Mouse (Mus musculus) C3H10T1/2 (cell line): ENCODE data around the gene Olfr46. TPM values are rescaled to one million over a fixed set of nuclear protein-coding genes. Genes with fewer than 3 reads are reported as not detected.

Source experiments
- polyA plus RNA-seq, 2 experiments: library from polyadenylated mRNA; unstranded; fragments of >200 nt; fragmentation: generic; extraction: Trizol; gene quantifications; one replicate each; pipeline ENCODE4 v1.2.1; 2012; ENCODE audit warnings: missing spikeins in 2 of 2

Gene Olfr46
- polyA plus RNA-seq, result under 1 TPM in 1 of 2 experiments, not detected in 1; under 0.01 TPM

DNA sequence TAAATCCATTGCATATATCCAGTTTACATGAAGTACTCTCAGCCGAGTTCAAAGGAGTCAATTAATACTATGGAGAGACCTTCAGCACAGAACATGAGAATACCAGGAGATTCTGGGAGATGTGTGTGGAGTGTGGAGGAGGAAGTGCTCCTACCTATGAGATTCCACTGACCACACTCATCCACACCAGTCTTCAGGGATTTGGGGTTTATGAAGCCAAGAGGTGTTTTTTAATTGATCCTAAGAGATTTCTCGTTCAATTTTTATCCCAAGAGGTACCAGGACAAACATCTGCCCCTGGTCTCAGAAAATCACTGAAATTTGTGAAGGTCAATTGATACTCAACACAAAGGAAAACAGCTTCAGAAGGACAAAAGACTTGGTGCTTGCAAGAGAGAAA, at the start of gene Olfr46:
Olfr46 (plus strand) TSS at position 301 of the 400 bp plus-strand sequence.

DNA sequence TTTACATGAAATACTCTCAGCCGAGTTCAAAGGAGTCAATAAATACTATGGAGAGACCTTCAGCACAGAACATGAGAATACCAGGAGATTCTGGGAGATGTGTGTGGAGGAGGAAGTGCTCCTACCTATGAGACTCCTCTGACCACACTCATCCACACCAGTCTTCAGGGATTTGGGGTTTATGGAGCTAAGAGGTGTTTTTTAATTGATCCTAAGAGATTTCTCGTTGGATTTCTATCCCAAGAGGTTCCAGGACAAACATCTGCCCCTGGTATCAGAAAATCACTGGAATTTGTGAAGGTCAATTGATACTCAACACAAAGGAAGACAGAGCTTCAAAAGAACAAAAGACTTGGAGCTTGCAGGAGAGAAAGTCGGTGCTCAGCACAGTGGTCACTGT, 33.5 kb upstream of the Olfr46 start, which contains the start of gene Olfr538:
Olfr538 (plus strand) TSS at position 301 of the 400 bp plus-strand sequence.

DNA sequence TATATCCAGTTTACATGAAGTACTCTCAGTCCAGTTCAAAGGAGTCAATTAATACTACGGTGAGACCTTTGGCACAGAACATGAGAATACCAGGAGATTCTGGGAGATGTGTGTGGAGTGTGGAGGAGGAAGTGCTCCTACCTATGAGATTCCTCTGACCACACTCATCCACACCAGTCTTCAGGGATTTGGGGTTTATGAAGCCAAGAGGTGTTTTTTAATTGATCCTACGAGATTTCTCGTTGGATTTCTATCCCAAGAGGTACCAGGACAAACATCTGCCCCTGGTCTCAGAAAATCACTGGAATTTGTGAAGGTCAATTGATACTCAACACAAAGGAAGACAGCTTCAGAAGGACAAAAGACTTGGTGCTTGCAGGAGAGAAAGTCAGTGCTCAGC, 27.6 kb downstream of the Olfr46 start, which contains the start of gene Olfr61:
Olfr61 (plus strand) TSS at position 301 of the 400 bp plus-strand sequence.

DNA sequence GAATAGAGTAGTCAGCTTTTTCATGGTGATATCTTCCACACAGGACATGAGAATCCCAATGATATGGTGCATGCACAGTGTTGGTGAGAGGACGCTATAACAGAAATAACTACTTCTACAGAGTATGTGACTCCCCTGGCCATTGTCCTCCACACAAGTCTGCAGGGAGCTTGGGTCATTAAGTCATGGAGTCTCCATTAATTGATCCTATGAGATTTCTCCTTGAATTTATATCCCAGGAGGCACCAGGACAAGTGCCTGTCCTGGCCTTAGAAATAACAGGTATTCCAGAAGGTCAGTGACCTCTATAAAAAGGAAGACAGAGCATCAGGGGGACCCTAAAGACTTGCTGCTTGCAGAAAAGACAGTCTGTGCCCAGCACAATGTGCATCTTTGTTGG, 45.1 kb downstream of the Olfr46 start, which contains the start of gene Olfr53:
Olfr53 (plus strand) TSS at position 301 of the 400 bp plus-strand sequence.

DNA sequence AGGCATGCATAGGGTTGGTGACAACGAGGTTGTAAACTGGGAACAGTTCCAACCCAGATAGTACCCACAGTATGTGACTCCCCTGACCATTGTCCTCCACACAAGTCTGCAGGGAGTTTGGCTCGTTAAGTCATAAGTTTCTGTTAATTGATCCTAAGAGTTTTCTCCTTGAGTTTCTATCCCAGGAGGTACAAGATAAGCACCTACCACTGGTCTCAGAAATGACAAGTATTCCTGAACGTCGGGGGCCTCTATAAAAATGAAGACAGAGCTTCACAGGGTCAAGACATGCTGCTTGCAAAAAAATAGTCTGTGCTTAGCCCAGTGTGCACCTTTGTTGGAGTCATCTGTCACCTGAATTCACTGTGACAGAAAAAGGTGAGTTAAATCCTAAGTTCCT, 58.6 kb downstream of the Olfr46 start, which contains the start of gene Olfr539:
Olfr539 (plus strand) TSS at position 301 of the 400 bp plus-strand sequence.

Other genes with a start within 250 kb of the Olfr46 start
- gene Olfr60, start 239.6 kb upstream of the Olfr46 start, polyA plus RNA-seq, result not detected
- gene Olfr530, start 224.9 kb upstream of the Olfr46 start, polyA plus RNA-seq, result not detected
- not detected for gene Olfr531, start 198.4 kb upstream of the Olfr46 start, polyA plus RNA-seq
- gene Olfr532, start 179.6 kb upstream of the Olfr46 start, polyA plus RNA-seq, result not detected
- not detected for gene Olfr533, start 137.9 kb upstream of the Olfr46 start, polyA plus RNA-seq
- gene Olfr535, start 117.1 kb upstream of the Olfr46 start, polyA plus RNA-seq, result not detected
- not detected for gene Olfr536, start 93.9 kb upstream of the Olfr46 start, polyA plus RNA-seq
- gene Olfr538, start 33.4 kb upstream of the Olfr46 start, polyA plus RNA-seq, result not detected
- gene Olfr61, start 27.7 kb downstream of the Olfr46 start, polyA plus RNA-seq, result not detected
- gene Olfr53, start 45.2 kb downstream of the Olfr46 start, polyA plus RNA-seq, result not detected
- under 1 TPM in 1 of 2 experiments, not detected in 1; under 0.01 TPM for gene Olfr539, start 58.7 kb downstream of the Olfr46 start, polyA plus RNA-seq
- gene Olfr45, start 80.7 kb downstream of the Olfr46 start, polyA plus RNA-seq, result not detected
- gene Olfr541, start 96.0 kb downstream of the Olfr46 start, polyA plus RNA-seq, result not detected
- gene Cyp2e1, start 162.5 kb downstream of the Olfr46 start, polyA plus RNA-seq, result under 1 TPM in 1 of 2 experiments, not detected in 1; 0.01 TPM
- not detected for gene Syce1, start 186.6 kb downstream of the Olfr46 start, polyA plus RNA-seq
- gene Zfp941, start 220.9 kb downstream of the Olfr46 start, polyA plus RNA-seq, result under 1 TPM in 1 of 2 experiments, not detected in 1; 0.02 TPM
- under 1 TPM; 0.09 TPM for gene Urah, start 233.7 kb downstream of the Olfr46 start, polyA plus RNA-seq
- not detected for gene Scgb1c1, start 244.3 kb downstream of the Olfr46 start, polyA plus RNA-seq
- under 1 TPM in 1 of 2 experiments, not detected in 1; 0.05 TPM for gene Odf3, start 246.5 kb downstream of the Olfr46 start, polyA plus RNA-seq